Mouse (Mus musculus) megakaryocyte, embryonic 14.5 days (primary cell): ENCODE measurements around the gene Zfand2a. TPM values are rescaled to one million over a fixed set of nuclear protein-coding genes. Genes with fewer than 3 reads are reported as not detected.
A peak's percentile ranks its signal among the peaks of the same experiment; 100 is the strongest.

ENCODE experiments used
- H3K27me3 ChIP-seq: replicated peaks from 2 replicates; pipeline ENCODE3; 2012; ENCODE audit warnings: inconsistent platforms
- H3K36me3 ChIP-seq: replicated peaks from 2 replicates; pipeline ENCODE3; 2012; ENCODE audit warnings: low read length, inconsistent platforms, mixed read lengths
- H3K4me1 ChIP-seq: 2 replicates; pipeline ENCODE4 v1.6.1; 2012; ENCODE audit warnings: inconsistent platforms
- H3K4me3 ChIP-seq: replicated peaks from 2 replicates; pipeline ENCODE3; 2012; ENCODE audit warnings: moderate library complexity, mild to moderate bottlenecking, inconsistent platforms
- H3K9me3 ChIP-seq: 2 replicates; pipeline ENCODE4 v1.6.1; 2012; ENCODE audit warnings: inconsistent platforms
- FLI1 ChIP-seq: IDR thresholded peaks from 2 replicates; pipeline ENCODE4 v1.6.1; 2012; ENCODE audit warnings: low read length, inconsistent platforms, mixed read lengths
- GATA1 ChIP-seq: IDR thresholded peaks from 3 replicates; pipeline ENCODE4 v1.6.1; 2012; ENCODE audit warnings: mixed read lengths, low read length, inconsistent platforms, borderline replicate concordance
- polyA plus RNA-seq: library from polyadenylated mRNA; stranded (reverse); fragments of >175 nt; gene quantifications from 2 replicates; pipeline ENCODE4 v1.2.3, GENCODE M21; 2012; ENCODE audit warnings: low replicate concordance; ENCODE audit not compliant: insufficient read depth

Gene Zfand2a
- polyA plus RNA-seq, 1 experiment: 3.6 TPM

DNA sequence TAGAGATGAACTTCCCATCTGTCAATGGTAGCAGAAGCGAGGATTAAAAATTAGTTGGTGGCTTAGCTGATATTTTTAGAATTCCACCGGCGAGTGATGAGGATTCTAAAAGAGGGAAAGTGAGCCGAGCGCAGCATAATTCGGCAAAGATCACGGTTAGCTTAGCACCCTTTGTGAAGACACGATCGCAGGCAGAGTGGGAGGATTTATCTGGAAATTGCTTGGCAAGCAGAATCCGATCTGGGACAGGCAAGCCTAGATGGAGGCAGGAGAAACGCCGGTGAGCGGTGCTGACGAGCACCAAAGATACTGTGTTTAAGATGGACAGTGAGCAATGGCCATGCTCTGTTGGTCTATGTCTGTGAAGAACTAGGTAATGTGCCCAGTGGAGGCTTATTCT, 17.9 kb upstream of the Zfand2a start:
- H3K36me3 ChIP-seq: no peaks in the 10 kb centered on the region
- H3K27me3 ChIP-seq: peaks cover 73% of the 10 kb centered on the region
- H3K9me3 ChIP-seq: peaks cover 4% of the 10 kb centered on the region
- H3K4me1 ChIP-seq: peaks cover 6% of the 10 kb centered on the region
- no peak overlapping the region for H3K4me3 ChIP-seq
- no peak for TF ChIP-seq FLI1
- TF ChIP-seq GATA1: no peak

DNA sequence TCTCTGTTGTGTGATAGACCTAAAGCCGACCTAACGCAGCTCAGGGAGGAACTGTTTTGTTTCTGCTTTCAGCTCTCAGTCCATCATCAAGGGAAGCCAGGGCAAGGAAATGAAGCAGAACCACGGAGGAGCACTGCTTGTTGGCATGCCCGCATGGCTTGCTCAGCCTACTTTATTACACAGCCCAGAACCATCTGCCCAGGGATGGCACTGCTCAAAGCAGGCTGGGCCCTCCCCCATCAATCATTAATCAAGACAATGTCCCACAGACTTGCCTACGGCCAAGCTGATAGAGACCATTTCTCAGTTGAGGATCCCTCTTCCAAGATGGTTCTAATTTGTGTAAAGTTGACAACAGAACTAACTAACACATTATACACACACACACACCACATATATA, 14.4 kb upstream of the Zfand2a start:
- H3K27me3 ChIP-seq: peaks cover 73% of the 10 kb centered on the region
- peaks cover 14% of the 10 kb centered on the region for H3K9me3 ChIP-seq
- TF ChIP-seq FLI1: no peak
- no peak for TF ChIP-seq GATA1
- H3K4me3 ChIP-seq: no peak overlapping the region
- no peaks in the 10 kb centered on the region for H3K36me3 ChIP-seq
- H3K4me1 ChIP-seq: peaks cover 3% of the 10 kb centered on the region; the same call in 1 of the 2 replicates

DNA sequence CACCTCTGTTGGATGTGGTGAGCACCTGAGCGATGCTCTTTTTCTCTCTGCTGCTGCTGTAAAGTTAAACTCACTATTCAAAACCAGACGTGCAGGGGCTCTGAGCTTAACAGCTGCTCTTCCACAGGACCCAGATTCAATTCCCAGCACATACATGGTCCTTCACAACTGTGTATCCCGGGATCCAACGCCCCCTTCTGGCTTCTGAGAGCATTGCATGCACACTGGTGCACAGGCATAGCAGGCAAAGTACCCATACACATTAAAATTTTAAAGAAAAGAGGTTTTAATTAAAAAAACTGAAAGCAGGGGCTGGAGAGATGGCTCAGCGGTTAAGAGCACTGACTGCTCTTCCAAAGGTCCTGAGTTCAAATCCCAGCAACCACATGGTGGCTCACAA, 12.6 kb upstream of the Zfand2a start:
- Histone ChIP-seq H3K9me3 (peaks cover 14% of the 10 kb centered on the region), H3K4me1 (peaks cover 3% of the 10 kb centered on the region; the same call in 1 of the 2 replicates), H3K4me3 (no peak overlapping the region), H3K27me3 (peaks cover 70% of the 10 kb centered on the region), H3K36me3 (no peaks in the 10 kb centered on the region)
- TF ChIP-seq FLI1: no peak
- no peak for TF ChIP-seq GATA1

DNA sequence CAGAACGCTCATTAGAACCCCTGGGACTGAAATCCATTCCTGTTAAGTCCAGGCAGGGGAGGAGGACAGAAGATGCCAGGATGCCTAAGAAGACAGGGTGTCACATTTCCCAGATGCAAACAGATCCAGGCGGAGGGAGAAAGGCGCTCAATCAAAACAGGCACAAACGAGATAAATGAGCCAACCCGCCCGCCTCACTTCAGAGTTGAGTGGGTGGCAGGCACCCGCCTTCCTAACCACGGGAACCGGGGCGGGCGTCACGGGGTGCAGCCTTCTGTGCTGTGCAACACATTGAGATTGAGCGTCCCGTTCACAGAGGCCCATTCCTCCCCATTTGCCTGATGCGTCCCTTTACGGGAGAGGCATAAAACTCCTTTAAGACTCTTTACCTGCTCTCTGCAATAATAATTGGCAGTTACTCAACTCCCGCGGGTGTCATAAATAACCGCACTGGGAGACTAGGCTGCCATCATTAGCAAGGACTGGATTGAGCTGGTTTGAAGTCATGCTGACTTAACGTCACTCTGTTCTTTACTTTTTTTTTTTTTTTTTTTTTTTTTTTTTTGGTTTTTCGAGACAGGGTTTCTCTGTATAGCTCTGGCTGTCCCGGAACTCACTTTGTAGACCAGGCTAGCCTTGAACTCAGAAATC, 10.8 kb upstream of the Zfand2a start:
- peaks cover 68% of the 10 kb centered on the region for H3K27me3 ChIP-seq

DNA sequence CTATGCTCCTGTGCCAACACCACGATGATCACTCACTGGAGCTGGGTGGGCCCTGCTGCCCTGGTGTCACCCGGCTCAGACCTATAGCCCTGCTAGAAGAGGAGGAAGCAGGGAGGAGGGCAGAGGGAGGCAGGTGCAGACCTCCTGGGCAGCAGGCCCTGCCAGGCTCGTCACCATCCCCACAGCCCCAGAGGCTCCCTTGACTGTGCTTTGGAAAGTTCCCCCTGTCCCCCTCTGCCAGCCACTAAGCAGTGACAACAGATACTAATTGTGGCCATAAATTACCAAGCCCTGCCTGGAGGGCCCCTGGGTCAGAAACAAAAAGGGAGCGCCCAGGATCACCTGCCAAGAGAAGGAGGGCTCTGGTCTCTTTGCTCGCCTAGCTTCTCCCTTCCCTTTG, 9.3 kb upstream of the Zfand2a start:
- Histone ChIP-seq H3K36me3 (no peaks in the 10 kb centered on the region), H3K4me3 (no peak overlapping the region), H3K4me1 (peaks cover 3% of the 10 kb centered on the region; the same call in 1 of the 2 replicates), H3K9me3 (peaks cover 14% of the 10 kb centered on the region), H3K27me3 (peaks cover 63% of the 10 kb centered on the region)
- TF ChIP-seq GATA1 (no peak), FLI1 (no peak)

More for the DNA sequence above, 10.8 kb upstream of the Zfand2a start:
- TF ChIP-seq FLI1 (no peak), GATA1 (no peak)
- H3K4me1 ChIP-seq: peaks cover 3% of the 10 kb centered on the region; the same call in 1 of the 2 replicates
- no peak overlapping the region for H3K4me3 ChIP-seq
- no peaks in the 10 kb centered on the region for H3K36me3 ChIP-seq
- H3K9me3 ChIP-seq: peaks cover 14% of the 10 kb centered on the region

DNA sequence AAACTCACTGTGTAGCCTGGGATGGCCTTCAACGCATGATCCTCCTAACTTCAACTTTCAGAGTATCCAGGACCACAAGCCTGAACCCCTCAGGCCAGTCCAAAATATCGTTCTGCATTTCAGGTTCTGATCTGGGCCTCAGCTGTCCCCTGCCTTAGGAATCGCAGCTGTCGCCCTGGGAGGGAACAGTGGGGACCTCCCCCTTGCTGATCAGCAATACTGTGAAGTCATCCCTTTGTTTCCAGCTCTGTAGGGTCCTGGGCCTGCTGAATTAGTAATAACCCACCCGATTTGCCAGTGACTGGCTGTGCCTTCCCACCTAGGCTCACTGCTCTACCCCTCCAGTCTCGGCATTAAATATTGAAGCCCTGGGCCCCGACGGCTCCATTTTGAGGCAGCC, 7.0 kb upstream of the Zfand2a start:
- Histone ChIP-seq H3K36me3 (no peaks in the 10 kb centered on the region), H3K4me3 (no peak overlapping the region), H3K4me1 (peaks cover 3% of the 10 kb centered on the region; the same call in 1 of the 2 replicates), H3K9me3 (peaks cover 8% of the 10 kb centered on the region), H3K27me3 (peaks cover 48% of the 10 kb centered on the region)
- TF ChIP-seq GATA1: no peak
- no peak for TF ChIP-seq FLI1

DNA sequence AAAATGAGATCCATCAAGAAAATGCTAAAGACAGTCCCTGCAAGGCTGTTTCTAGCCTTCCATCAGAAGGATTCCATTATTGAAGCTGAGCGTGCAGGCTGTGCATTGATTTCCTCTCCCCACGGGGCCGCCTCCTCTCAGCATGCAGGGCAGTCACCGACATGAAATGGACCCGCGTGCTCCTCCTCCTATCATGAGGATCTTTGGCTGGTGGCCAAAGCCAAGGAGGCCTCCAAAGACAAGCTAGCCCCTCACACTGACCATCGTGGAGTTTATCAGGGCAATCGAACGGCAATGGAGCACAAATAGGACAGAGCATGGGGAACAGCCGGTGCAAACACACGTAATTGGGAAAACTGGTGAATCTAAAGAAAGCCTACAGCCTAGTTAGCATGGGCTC, 5.8 kb upstream of the Zfand2a start:
- H3K4me3 ChIP-seq: no peak overlapping the region
- H3K9me3 ChIP-seq: peaks cover 7% of the 10 kb centered on the region; the same call in 1 of the 2 replicates
- H3K36me3 ChIP-seq: no peaks in the 10 kb centered on the region
- TF ChIP-seq GATA1: no peak
- no peak for TF ChIP-seq FLI1
- H3K27me3 ChIP-seq: peaks cover 42% of the 10 kb centered on the region
- H3K4me1 ChIP-seq: peaks cover 2% of the 10 kb centered on the region; the same call in 1 of the 2 replicates

DNA sequence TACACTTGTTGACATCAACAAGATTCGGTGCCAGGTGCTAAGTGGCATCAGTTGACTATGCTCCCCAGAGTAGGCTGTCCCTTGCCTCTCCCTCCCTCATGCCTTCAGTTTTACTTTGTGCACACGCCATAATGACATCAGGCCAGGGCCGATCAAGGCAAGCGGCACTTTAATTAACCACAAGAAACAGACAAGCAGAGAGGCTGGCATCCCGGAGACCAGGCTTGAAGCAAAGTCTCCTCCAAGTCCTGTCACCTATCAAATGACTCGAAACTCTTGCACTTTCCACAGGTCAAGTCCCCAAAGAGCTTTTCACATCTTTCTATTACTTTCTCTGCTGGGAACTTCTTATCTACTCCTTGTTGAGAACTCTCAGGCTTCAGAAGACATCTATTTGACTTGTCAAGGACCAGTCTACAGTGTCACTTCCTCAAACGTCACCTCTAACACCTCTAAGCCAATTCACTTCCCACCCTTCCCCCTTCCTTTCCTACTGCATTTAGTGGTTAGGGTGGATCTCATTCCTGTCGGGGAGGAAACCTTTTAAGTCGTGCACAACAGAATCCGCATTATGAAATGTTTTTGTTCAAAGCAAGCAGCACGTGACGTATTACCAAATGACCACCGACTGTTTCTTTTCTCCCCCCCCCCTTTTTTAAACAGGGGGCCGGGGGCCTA, 1.0 kb downstream of the Zfand2a start:
- no peak for TF ChIP-seq GATA1
- TF ChIP-seq FLI1: no peak
- Histone ChIP-seq H3K4me3 (peak overlapping the region; percentile 99), H3K27me3 (peaks cover 2% of the 10 kb centered on the region), H3K9me3 (peaks cover 7% of the 10 kb centered on the region; the same call in 1 of the 2 replicates), H3K4me1 (peaks cover 28% of the 10 kb centered on the region), H3K36me3 (peaks cover 44% of the 10 kb centered on the region)

DNA sequence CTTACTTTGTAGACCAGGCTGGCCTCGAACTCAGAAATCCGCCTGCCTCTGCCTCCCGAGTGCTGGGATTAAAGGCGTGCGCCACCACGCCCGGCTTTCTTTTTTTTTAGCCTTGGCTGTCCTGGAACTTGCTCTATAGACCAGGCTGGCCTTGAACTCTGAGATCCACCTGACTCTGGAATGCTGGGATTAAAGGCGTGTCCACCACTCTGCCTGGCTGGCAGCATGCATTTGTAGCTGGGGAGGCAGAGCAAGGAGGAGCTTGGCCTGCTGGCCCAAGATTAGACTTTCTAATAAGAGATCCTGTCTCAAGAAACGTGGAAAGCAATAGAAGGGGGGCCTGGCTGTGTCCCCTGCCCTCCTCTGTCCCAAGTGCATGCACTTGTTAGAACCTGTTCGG, 3.9 kb downstream of the Zfand2a start:
- H3K36me3 ChIP-seq: peaks cover 73% of the 10 kb centered on the region
- H3K27me3 ChIP-seq: no peaks in the 10 kb centered on the region
- no peak overlapping the region for H3K4me3 ChIP-seq
- H3K4me1 ChIP-seq: peaks cover 28% of the 10 kb centered on the region
- no peaks in the 10 kb centered on the region for H3K9me3 ChIP-seq
- no peak for TF ChIP-seq FLI1
- TF ChIP-seq GATA1: no peak

DNA sequence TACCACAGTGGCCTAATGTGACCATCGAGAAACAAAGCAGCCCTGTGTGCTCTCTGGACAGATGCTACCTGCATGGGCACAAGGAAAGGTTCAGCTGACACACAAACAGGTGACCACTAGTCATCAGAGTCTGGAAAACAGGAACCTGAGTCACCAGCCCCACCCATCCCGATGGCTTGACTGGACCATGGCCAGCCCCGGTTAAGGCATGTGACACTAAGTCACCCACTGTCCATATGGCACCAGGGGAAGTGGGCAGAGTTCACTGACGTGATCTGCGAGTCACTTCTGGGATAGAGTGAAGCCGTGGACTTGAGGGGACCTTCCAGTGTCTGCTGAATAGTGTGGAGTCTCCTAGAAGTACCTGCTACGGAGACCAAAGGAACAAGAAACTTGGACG, 5.3 kb downstream of the Zfand2a start:
- Histone ChIP-seq H3K4me1 (peaks cover 23% of the 10 kb centered on the region), H3K9me3 (no peaks in the 10 kb centered on the region), H3K4me3 (peak overlapping the region; percentile 44)

More for the DNA sequence above, 5.3 kb downstream of the Zfand2a start:
- no peaks in the 10 kb centered on the region for H3K27me3 ChIP-seq
- H3K36me3 ChIP-seq: peaks cover 86% of the 10 kb centered on the region
- TF ChIP-seq FLI1 (no peak), GATA1 (no peak)
